Mouse (Mus musculus): ENCODE data around the gene Sqor. TPM values are rescaled to one million over a fixed set of nuclear protein-coding genes. Genes with fewer than 3 reads are reported as not detected.

Sqor gene
- total RNA-seq, 2 experiments from 2014 or later = 117 to 173 TPM

DNA sequence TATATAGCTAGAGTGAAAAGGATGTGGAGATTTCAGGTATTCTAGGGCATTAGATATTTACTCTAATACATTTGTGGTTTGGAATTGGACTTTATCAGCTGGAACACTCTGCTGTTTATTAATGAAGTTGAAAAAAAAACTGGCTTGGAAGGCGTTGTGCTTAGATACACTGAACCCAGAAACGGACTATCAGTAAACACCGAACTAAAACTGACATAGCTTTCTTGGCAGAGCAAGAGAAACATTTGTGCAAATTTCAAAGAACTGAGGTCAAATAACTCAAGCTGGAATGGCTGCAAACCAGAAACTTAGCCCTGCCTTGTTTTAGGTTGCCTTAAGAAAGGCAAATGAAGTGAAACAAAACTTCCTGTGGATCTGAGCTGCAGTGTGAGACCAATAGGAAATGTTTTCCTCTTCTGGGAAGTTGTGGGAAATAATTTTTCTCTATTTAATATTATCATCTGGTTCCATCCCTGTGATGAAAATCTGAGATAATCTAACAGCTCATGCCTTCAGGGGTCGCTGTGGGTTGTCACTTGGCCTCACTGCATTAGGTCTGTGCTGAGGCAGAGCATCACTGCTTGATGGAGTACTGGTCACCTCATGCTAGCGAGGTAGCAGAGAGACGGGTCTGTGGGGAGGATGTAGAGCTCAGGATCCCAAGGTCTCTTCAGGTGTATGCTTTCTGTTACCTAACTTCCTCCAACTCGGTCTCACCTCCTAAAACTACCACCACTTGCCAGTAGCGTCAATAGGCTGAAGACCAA, 16.7 kb downstream of the Sqor start:
- no peak for ATAC-seq (ENCODE audit: poor library complexity, severe bottlenecking)

DNA sequence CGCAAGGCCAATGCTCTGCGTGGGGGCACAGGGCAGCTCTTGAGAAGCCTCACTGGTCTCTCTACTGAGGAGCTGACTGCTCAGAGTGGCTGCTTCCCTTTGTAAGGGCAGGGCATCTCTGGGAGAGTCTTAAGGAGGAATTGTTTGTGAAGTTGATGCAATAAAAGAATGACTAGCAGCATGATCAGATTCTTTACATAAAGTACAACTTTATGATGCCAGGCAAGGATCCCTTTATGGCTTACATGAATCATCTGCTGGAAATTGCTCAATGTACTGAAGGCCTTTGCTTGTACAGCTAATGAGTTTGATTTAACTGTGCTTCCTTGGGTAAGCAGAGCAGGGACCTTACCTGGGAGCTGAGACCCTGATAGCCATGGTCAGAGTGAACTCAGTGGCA, 18.7 kb downstream of the Sqor start:
- no peak for ATAC-seq (ENCODE audit: poor library complexity, severe bottlenecking)

GRCm38 (mm10) chr2:122784701-122785100, 19.7 kb downstream of the Sqor start:
- ATAC-seq (ENCODE audit: poor library complexity, severe bottlenecking) = no peak

DNA sequence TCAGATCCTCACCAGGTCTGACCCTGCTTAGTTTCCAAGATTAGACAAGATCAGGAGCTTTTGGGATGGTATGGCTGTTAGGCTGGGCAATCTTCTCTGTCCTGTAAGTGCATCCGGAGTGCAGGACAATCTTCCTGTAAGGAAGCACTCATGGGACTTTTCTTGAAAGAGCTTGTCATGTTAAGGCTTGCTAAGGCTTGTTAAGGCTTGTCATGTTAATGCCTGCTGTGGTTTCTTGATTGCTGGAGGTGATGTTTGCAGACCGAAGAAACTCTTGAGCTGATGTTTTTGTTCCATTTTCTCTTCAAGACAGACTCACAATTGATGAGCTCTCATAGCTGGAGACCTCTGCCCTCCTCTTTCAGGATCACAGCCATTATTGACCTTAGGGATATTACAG, 21.1 kb downstream of the Sqor start:
- ATAC-seq (ENCODE audit: poor library complexity, severe bottlenecking) = no peak

- ATAC-seq (ENCODE audit: poor library complexity, severe bottlenecking) = peak; percentile 65
These were observed 24.3 kb downstream of the Sqor start for GRCm38 (mm10) chr2:122789311-122789710.

- no peak for ATAC-seq (ENCODE audit: poor library complexity, severe bottlenecking)
These were observed 24.7 kb downstream of the Sqor start for GRCm38 (mm10) chr2:122789730-122790129.

DNA sequence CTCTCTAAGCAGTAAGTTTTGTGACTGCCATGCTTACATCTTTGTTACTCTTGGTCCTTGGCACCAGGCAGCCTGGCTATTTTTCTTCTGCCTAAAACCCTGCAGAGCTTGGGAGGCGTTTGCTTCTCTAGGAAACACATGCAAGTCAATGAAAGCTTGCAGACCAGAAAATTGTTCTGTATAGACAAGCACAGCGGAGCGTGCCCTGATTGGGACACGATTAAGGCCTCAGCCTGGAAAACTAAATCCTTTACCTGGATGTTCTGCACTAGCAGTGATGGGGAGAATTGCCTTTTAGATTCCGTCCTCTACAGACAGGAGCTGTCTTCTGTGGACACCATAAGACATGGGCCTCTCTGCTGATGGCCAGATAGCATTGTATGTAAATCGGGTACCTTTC, 39.4 kb downstream of the Sqor start:
- ATAC-seq (ENCODE audit: poor library complexity, severe bottlenecking) = no peak

DNA sequence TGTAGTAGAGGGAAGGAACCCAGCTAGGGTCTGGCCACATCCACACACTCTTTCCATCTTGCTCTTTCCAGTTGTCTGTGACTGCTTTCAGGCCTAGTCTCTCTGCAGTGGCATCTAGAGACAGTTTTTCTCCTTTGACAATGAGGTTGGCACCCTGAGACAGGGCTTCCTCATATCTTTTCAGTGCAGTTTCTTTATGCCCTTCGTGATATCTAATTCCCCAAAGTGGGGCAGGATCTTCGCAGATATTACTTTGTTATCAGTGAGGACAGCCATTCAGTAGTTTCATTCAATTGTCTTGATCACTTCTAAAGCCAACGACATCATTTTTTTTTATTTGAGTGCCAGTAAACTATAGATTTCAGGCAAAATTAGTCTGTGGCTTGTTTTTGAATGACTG, 41.0 kb downstream of the Sqor start:
- 0 out of 2 replicates have a peak, but pooled peaks have one; percentile 10 for ATAC-seq (ENCODE audit: poor library complexity, severe bottlenecking)

DNA sequence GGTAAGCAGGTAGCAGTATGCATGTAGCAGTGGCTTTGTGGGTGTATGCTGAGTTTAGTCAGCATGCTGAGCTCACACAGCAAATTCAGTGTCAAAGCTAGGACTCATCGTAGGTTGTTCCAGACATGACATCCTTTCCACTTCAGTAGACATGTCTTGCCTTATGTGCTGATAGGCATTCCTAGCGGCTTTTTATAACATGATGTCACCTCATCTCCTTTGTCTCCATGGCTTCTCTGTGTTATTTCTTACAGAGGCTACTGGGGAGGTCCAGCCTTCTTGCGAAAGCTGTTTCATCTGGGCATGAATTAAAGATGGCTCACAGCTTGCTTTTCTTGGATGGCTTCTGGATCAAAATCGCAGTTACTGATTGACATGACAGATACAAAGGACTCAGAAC, 44.0 kb downstream of the Sqor start:
- no peak for ATAC-seq (ENCODE audit: poor library complexity, severe bottlenecking)

- ATAC-seq (ENCODE audit: poor library complexity, severe bottlenecking) = peak; percentile 84
These were observed 51.9 kb downstream of the Sqor start for GRCm38 (mm10) chr2:122816986-122817385.

- ATAC-seq (ENCODE audit: poor library complexity, severe bottlenecking) = no peak
These were observed 56.2 kb downstream of the Sqor start for GRCm38 (mm10) chr2:122821246-122821645.

GRCm38 (mm10) chr2:122825406-122826236, 60.6 kb downstream of the Sqor start:
- peak; percentile 79 for ATAC-seq (ENCODE audit: poor library complexity, severe bottlenecking)

- ATAC-seq (ENCODE audit: poor library complexity, severe bottlenecking) = no peak
These were observed 61.3 kb downstream of the Sqor start for GRCm38 (mm10) chr2:122826302-122826701.

- ATAC-seq (ENCODE audit: poor library complexity, severe bottlenecking) = no peak
These were observed 89.6 kb downstream of the Sqor start for GRCm38 (mm10) chr2:122854636-122855035.

- no peak for ATAC-seq (ENCODE audit: poor library complexity, severe bottlenecking)
These were observed 90.3 kb downstream of the Sqor start for GRCm38 (mm10) chr2:122855354-122855753.

Other genes with a start within 250 kb of the Sqor start
- gene Gatm, start 153.9 kb upstream of the Sqor start, total RNA-seq (2015) = 19.8 and 29.9 TPM in 2 replicates
- gene Gatm, start 153.9 kb upstream of the Sqor start, total RNA-seq (2017) = 13.7 and 20.8 TPM in 2 replicates
- 50.1 and 66.9 TPM in 2 replicates for gene AA467197, start 128.3 kb upstream of the Sqor start, total RNA-seq (2015)
- gene AA467197, start 128.3 kb upstream of the Sqor start, total RNA-seq (2017) = 103 and 129 TPM in 2 replicates
- 1.2 and 1.9 TPM in 2 replicates for gene Slc30a4, start 62.6 kb upstream of the Sqor start, total RNA-seq (2015)
- gene Slc30a4, start 62.6 kb upstream of the Sqor start, total RNA-seq (2017) = 1.9 and 2.2 TPM in 2 replicates
- 12.0 and 12.9 TPM in 2 replicates for gene Bloc1s6, start 26.7 kb upstream of the Sqor start, total RNA-seq (2015)
- gene Bloc1s6, start 26.7 kb upstream of the Sqor start, total RNA-seq (2017) = 24.1 and 30.4 TPM in 2 replicates

Data from megakaryocyte, adult 5-6 weeks (primary cell).